Mouse (Mus musculus): ENCODE data around the gene 2310022B05Rik.

The 2310022B05Rik gene

DNA sequence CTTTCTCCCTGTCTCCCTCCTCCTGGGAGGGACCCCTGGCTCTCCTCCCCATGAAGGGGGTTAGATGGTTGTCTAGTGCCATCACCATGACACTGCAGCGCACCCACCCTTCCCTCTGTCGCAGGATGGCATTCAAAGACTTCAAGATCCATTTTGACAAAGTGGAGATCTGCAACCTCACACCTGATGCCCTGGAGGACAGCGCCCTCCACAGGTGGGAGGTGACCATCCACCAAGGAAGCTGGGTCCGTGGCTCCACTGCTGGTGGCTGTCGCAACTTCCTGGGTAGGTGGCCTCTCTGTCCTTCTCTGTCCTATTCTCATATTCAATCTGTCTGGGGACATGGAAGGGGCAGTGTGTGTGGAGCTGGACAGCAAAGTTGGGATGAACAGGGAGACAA, 59.1 kb downstream of the 2310022B05Rik start:
- DNase-seq (ENCODE audit: low spot score), result no peak

DNA sequence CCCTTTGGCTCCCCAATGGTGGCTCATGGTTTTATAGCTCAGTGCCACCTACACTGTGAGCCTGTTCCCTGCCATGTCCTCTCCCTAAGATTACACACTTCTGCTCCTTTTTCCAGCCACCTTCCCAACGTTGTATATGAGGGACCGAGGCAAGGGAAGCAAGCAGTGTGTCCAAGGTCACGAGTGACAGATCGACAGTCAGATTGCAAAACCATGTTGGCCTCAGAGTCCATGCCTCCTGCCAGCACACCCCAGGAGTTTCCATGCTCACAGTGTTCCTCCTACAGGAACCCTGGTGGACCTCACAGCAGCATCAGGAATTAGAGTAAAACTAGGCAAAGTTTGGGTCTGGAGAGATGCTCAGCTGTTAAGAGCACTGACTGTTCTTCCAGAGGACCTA, 73.8 kb downstream of the 2310022B05Rik start:
- no peak for DNase-seq (ENCODE audit: low spot score)

DNA sequence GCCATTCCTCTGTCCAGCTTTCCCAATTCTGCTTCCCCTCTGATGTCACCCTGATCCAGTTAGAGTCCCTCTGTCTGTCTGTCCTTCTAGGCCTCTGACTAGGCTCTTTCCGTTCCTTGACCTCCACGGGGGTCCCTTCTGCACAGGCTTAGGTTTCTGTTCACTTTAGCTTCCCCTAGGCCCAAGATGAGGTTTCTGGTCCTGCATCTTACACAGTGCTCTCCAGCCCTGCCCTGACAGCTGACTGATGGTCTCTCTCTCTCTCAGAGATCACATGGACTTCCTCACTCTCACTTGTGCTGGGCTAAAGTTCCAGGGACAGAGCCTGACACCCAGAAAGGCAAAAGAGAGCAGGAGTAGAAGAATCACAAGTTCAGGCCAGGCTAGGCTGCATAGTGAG, 76.6 kb downstream of the 2310022B05Rik start:
- DNase-seq (ENCODE audit: low spot score), result no peak

All from embryo, embryonic 10 days (tissue).